Mouse (Mus musculus) testis, postnatal 14 days (tissue): ENCODE data around the gene Pde4c.
A peak's percentile ranks its signal among the peaks of the same experiment; 100 is the strongest.

Experiments
- DNase-seq: peaks from one replicate; pipeline ENCODE4 v3.0.0; 2021; ENCODE audit warnings: low spot score

The Pde4c gene

GRCm38 (mm10) chr8:70721601-70722000, 1.9 kb upstream of the Pde4c start:
- no peak for DNase-seq

- DNase-seq = no peak
Measured at GRCm38 (mm10) chr8:70724216-70724615, 696 bp downstream of the Pde4c start.

- DNase-seq = no peak
Measured at GRCm38 (mm10) chr8:70725792-70726447, 2.4 kb downstream of the Pde4c start.

GRCm38 (mm10) chr8:70726721-70727120, 3.2 kb downstream of the Pde4c start:
- DNase-seq = no peak

- no peak for DNase-seq
Measured at GRCm38 (mm10) chr8:70729808-70730475, 6.4 kb downstream of the Pde4c start.

- no peak for DNase-seq
Measured at GRCm38 (mm10) chr8:70730956-70731355, 7.4 kb downstream of the Pde4c start.

- DNase-seq = no peak
Measured at GRCm38 (mm10) chr8:70737705-70738104, 14.2 kb downstream of the Pde4c start.

- no peak for DNase-seq
Measured at GRCm38 (mm10) chr8:70738211-70738610, 14.7 kb downstream of the Pde4c start.

- DNase-seq = no peak
Measured at GRCm38 (mm10) chr8:70741661-70742060, 18.1 kb downstream of the Pde4c start.

- DNase-seq = no peak
Measured at GRCm38 (mm10) chr8:70742176-70742575, 18.7 kb downstream of the Pde4c start.

- DNase-seq = no peak
Measured at GRCm38 (mm10) chr8:70742981-70743655, 19.6 kb downstream of the Pde4c start.

GRCm38 (mm10) chr8:70743656-70744590, 20.4 kb downstream of the Pde4c start:
- DNase-seq = peak; percentile 66

GRCm38 (mm10) chr8:70744806-70745205, 21.3 kb downstream of the Pde4c start:
- DNase-seq = no peak

- no peak for DNase-seq
Measured at GRCm38 (mm10) chr8:70745691-70746220, 22.2 kb downstream of the Pde4c start.

- DNase-seq = no peak
Measured at GRCm38 (mm10) chr8:70746676-70747075, 23.2 kb downstream of the Pde4c start.

GRCm38 (mm10) chr8:70747211-70747890, 23.8 kb downstream of the Pde4c start:
- no peak for DNase-seq

GRCm38 (mm10) chr8:70748246-70749096, 25.0 kb downstream of the Pde4c start:
- DNase-seq = no peak

GRCm38 (mm10) chr8:70749097-70749674, 25.7 kb downstream of the Pde4c start:
- DNase-seq = no peak

GRCm38 (mm10) chr8:70750128-70750680, 26.7 kb downstream of the Pde4c start:
- DNase-seq = no peak
